Mouse (Mus musculus): Measurements from ENCODE around the gene Rps5. TPM values are rescaled to one million over a fixed set of nuclear protein-coding genes. Genes with fewer than 3 reads are reported as not detected.
"Not testable (repeated sequence)": the region's sequence is repeated elsewhere in the genome, so short reads cannot be mapped to it uniquely, and the experiment has no call there.

Rps5 gene
- polyA plus RNA-seq, 1 experiment, result 782 TPM

GRCm38 (mm10) chr7:12926316-12926715 lies 4.2 kb downstream of the Rps5 start:
- H3K4me1 ChIP-seq (ENCODE audit: control insufficient read depth, insufficient read depth, low read length), result peaks cover 2% of the 10 kb centered on the region; the same call in 1 of the 2 replicates
- no peak overlapping the region for H3K27ac ChIP-seq (ENCODE audit: insufficient read depth, low read length)
- no peak overlapping the region for H3K4me3 ChIP-seq (ENCODE audit: insufficient read depth, low read length)
- no peak for TF ChIP-seq CTCF (IDR thresholded peaks at IDR 0.05; ENCODE audit: extremely low read depth, insufficient read depth, low read length)

- TF ChIP-seq CTCF (IDR thresholded peaks at IDR 0.05; ENCODE audit: extremely low read depth, insufficient read depth, low read length) (no peak), POLR2A (IDR thresholded peaks at IDR 0.05; ENCODE audit: extremely low read depth, insufficient read depth, low read length) (no peak)
- peak within 1 kb of the TSS; percentile 24; the same call in 1 of the 2 replicates for H3K4me3 ChIP-seq (ENCODE audit: insufficient read depth, low read length)
- H3K27ac ChIP-seq (ENCODE audit: insufficient read depth, low read length), result no peak within 1 kb of the TSS
- peaks cover 2% of the 10 kb centered on the region; the same call in 1 of the 2 replicates for H3K4me1 ChIP-seq (ENCODE audit: control insufficient read depth, insufficient read depth, low read length)
Measured at GRCm38 (mm10) chr7:12927191-12927680, 5.1 kb downstream of the Rps5 start, which contains the start of gene Rnf225. Gene Rnf225 (plus strand): TSS chr7:12927416.

- no peak overlapping the region for H3K27ac ChIP-seq (ENCODE audit: insufficient read depth, low read length)
- H3K4me1 ChIP-seq (ENCODE audit: control insufficient read depth, insufficient read depth, low read length), result no peaks in the 10 kb centered on the region
Measured at GRCm38 (mm10) chr7:12927693-12928589, 5.9 kb downstream of the Rps5 start.

GRCm38 (mm10) chr7:12933615-12934140 lies 11.6 kb downstream of the Rps5 start:
- no peak for TF ChIP-seq CTCF (IDR thresholded peaks at IDR 0.05; ENCODE audit: extremely low read depth, insufficient read depth, low read length)
- TF ChIP-seq POLR2A (IDR thresholded peaks at IDR 0.05; ENCODE audit: extremely low read depth, insufficient read depth, low read length), result no peak
- Histone ChIP-seq H3K4me1 (ENCODE audit: control insufficient read depth, insufficient read depth, low read length) (no peaks in the 10 kb centered on the region), H3K4me3 (ENCODE audit: insufficient read depth, low read length) (no peak overlapping the region), H3K27ac (ENCODE audit: insufficient read depth, low read length) (no peak overlapping the region)

More at GRCm38 (mm10) chr7:12927693-12928589, 5.9 kb downstream of the Rps5 start:
- H3K4me3 ChIP-seq (ENCODE audit: insufficient read depth, low read length), result peak overlapping the region; percentile 24; the same call in 1 of the 2 replicates
- TF ChIP-seq POLR2A (IDR thresholded peaks at IDR 0.05; ENCODE audit: extremely low read depth, insufficient read depth, low read length) (no peak), CTCF (IDR thresholded peaks at IDR 0.05; ENCODE audit: extremely low read depth, insufficient read depth, low read length) (no peak)

GRCm38 (mm10) chr7:12934808-12935207 lies 12.7 kb downstream of the Rps5 start:
- Histone ChIP-seq H3K4me1 (ENCODE audit: control insufficient read depth, insufficient read depth, low read length) (no peaks in the 10 kb centered on the region), H3K4me3 (ENCODE audit: insufficient read depth, low read length) (no peak overlapping the region), H3K27ac (ENCODE audit: insufficient read depth, low read length) (no peak overlapping the region)
- no peak for TF ChIP-seq CTCF (IDR thresholded peaks at IDR 0.05; ENCODE audit: extremely low read depth, insufficient read depth, low read length)
- TF ChIP-seq POLR2A (IDR thresholded peaks at IDR 0.05; ENCODE audit: extremely low read depth, insufficient read depth, low read length), result no peak

- H3K4me1 ChIP-seq (ENCODE audit: control insufficient read depth, insufficient read depth, low read length), result not testable (repeated sequence)
Measured at GRCm38 (mm10) chr7:12937254-12937803, 15.2 kb downstream of the Rps5 start.

GRCm38 (mm10) chr7:12940599-12940998 lies 18.5 kb downstream of the Rps5 start:
- H3K4me3 ChIP-seq (ENCODE audit: insufficient read depth, low read length), result no peak overlapping the region
- TF ChIP-seq POLR2A (IDR thresholded peaks at IDR 0.05; ENCODE audit: extremely low read depth, insufficient read depth, low read length), result no peak
- no peaks in the 10 kb centered on the region for H3K4me1 ChIP-seq (ENCODE audit: control insufficient read depth, insufficient read depth, low read length)
- H3K27ac ChIP-seq (ENCODE audit: insufficient read depth, low read length), result no peak overlapping the region

More at GRCm38 (mm10) chr7:12937254-12937803, 15.2 kb downstream of the Rps5 start:
- H3K4me3 ChIP-seq (ENCODE audit: insufficient read depth, low read length); H3K27ac ChIP-seq (ENCODE audit: insufficient read depth, low read length): not testable (repeated sequence)

GRCm38 (mm10) chr7:12943488-12943887 lies 21.4 kb downstream of the Rps5 start:
- no peak; the same call in 1 of the 2 replicates for TF ChIP-seq CTCF (IDR thresholded peaks at IDR 0.05; ENCODE audit: extremely low read depth, insufficient read depth, low read length)
- no peak for TF ChIP-seq POLR2A (IDR thresholded peaks at IDR 0.05; ENCODE audit: extremely low read depth, insufficient read depth, low read length)
- Histone ChIP-seq H3K27ac (ENCODE audit: insufficient read depth, low read length) (no peak overlapping the region), H3K4me3 (ENCODE audit: insufficient read depth, low read length) (no peak overlapping the region), H3K4me1 (ENCODE audit: control insufficient read depth, insufficient read depth, low read length) (no peaks in the 10 kb centered on the region)

- peak overlapping the region; percentile 57 for H3K4me3 ChIP-seq (ENCODE audit: insufficient read depth, low read length)
- 0 out of 2 replicates have a peak overlapping the region, but pooled peaks have one; percentile 9 for H3K27ac ChIP-seq (ENCODE audit: insufficient read depth, low read length)
- TF ChIP-seq CTCF (IDR thresholded peaks at IDR 0.05; ENCODE audit: extremely low read depth, insufficient read depth, low read length) (no peak), POLR2A (IDR thresholded peaks at IDR 0.05; ENCODE audit: extremely low read depth, insufficient read depth, low read length) (peak; percentile 82)
- no peaks in the 10 kb centered on the region for H3K4me1 ChIP-seq (ENCODE audit: control insufficient read depth, insufficient read depth, low read length)
Measured at GRCm38 (mm10) chr7:12949032-12949871, 27.2 kb downstream of the Rps5 start.

Measured in cortical plate, adult 2 months (tissue).